Mouse (Mus musculus) embryo, embryonic 10.5 days (tissue): ENCODE measurements at regions not wholly inside any gene's neighbourhood (a gene's known extent, or its start where the extent isn't known, plus 50 kb on each side); places are given as distances from the start of the nearest gene placed in this dataset.

Experiments
- DNase-seq: peaks from one replicate; pipeline ENCODE4 v3.0.0-alpha.2; 2015; ENCODE audit warnings: low spot score

DNA sequence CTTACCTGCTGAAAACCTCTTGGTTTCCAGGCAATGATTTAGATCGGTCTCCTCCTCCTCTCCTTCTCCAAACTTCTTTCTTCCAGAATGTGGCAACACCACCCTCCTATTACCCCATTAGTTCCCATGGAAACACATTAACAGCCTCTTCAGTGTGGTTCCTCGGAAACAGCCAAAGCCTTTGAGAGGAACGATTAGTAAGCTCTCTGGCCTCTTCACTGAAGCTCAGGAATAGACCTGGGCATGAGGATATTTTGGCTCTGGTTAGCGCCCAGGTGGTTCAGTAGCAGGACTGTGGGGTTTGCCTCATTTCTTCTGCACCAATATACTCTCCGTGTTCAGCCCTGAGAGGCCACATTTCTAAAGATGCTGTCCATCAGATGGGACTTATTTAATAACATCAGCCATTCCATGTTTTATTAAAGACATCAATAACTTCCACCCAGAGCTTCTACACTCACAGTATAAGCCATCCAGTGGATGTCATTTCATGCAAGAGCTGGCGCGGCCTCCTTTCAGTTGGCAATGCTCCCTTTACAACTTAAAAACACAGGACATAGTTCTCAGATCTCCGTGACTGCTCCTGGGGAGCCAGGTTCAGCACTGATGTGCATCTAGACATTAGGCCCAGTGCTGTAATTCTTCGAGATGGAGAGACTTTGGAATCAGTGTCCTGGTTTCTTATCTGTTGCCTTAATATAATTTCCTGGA lies 52.9 kb upstream of the Tcl1b2 start:
- peak; percentile 22 for DNase-seq

DNA sequence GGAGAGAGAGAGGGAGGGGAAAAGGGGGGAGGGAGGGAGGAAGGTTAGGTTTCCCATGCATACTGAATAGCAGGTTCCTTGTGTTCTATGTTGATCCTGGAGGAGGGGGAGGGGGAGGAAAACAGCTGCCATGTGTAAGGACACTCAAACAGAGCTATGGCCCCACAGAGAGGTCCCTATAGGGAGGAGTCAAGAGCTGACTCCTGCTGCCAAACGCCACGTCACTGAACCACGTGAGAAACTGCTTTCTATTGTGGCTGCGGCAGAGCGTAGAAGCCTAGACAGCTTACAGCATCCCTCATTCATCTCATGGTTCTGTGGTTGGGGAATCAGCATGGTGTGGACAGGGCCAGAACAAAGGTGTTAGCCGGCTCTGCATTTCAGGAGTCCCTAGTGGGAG lies 52.3 kb upstream of the Tcl1b2 start:
- peak; percentile 65 for DNase-seq
